Mouse (Mus musculus): Measurements from ENCODE around the gene Zcrb1. TPM values are rescaled to one million over a fixed set of nuclear protein-coding genes. Genes with fewer than 3 reads are reported as not detected.

Gene Zcrb1
- 127 TPM in 2 replicates for polyA plus RNA-seq (2015; fragmentation: Nextera tagmentation; extraction: Ambion mirVana)

DNA sequence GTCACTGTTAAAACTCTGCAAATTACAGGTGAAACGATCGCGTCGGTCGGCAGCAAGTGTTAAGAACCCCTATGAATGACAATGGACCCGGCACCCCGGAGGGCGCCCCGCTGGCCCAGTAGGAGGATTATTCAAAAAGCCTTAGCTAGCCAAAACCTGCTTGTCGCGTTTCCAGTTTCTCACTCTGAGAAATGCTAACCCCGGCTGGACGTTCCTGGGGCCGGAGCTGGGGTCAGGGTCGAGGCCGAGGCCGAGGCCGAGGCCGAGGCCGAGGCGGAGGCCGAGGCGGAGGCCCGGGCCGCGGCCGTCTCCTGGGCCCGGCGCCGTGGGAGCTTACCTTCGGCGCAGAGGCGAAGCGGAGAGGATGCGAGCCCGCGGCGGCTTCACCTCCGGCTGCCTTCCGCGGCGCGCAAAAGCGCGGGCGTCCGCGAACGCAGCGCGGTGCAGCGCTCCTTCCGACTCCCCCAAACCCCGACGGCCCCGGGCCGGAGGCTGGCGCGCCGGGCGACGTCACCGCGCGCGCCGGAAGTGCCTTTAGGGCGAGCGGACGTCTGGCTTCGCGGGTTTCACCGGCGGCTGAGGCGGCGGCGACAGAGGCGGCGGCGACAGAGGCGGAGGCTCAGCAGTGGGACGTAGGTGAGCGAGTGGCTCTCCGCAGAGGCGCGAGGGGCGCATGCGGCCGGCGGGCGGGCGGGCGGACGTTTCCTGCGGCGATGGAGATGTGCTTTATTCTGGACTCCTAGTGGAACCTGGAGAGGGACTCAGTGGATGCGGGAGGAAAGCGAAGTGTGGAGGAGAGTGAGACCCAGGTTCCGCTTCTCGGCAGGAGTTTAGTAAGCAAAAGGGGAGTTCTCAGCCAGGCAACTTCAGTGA, at the start of gene Zcrb1, which contains the start of gene Pphln1:
Zcrb1 (minus strand) TSS at position 509 of the 873 bp plus-strand sequence.
Pphln1 (plus strand) TSS at position 525 of the 873 bp plus-strand sequence.
- peak; percentile 90 for ATAC-seq (ENCODE audit: insufficient number of reproducible peaks, low FRiP score, low TSS enrichment, low read depth)

GRCm38 (mm10) chr15:93443676-93444075, 45.5 kb upstream of the Zcrb1 start:
- Histone ChIP-seq H3K4me2 (replicated peaks) (no peak overlapping the region), H3K4me3 (replicated peaks) (no peak overlapping the region), H3K9me3 (replicated peaks) (no peaks in the 10 kb centered on the region), H3K4me1 (no peaks in the 10 kb centered on the region), H3K9ac (no peak overlapping the region), H3K36me3 (peaks cover 32% of the 10 kb centered on the region), H3K27me3 (no peaks in the 10 kb centered on the region), H3K27ac (replicated peaks) (no peak overlapping the region)
- ATAC-seq (ENCODE audit: insufficient number of reproducible peaks, low FRiP score, low TSS enrichment, low read depth) = no peak
- 84% methylated on average over 6 of the region's 6 CpGs for WGBS

More for the DNA sequence above, at the start of gene Zcrb1, which contains the start of gene Pphln1:
- peak within 1 kb of the TSS; percentile 83 for H3K27ac ChIP-seq (replicated peaks)
- H3K36me3 ChIP-seq = peaks cover 14% of the 10 kb centered on the region
- peaks cover 26% of the 10 kb centered on the region for H3K4me1 ChIP-seq
- H3K9me3 ChIP-seq (replicated peaks) = no peaks in the 10 kb centered on the region
- peak within 1 kb of the TSS; percentile 70 for H3K4me2 ChIP-seq (replicated peaks)
- peak within 1 kb of the TSS; percentile 75 for H3K9ac ChIP-seq
- H3K27me3 ChIP-seq = no peaks in the 10 kb centered on the region
- under 1% methylated on average over 100 of the region's 100 CpGs for WGBS
- H3K4me3 ChIP-seq (replicated peaks) = peak within 1 kb of the TSS; percentile 92

DNA sequence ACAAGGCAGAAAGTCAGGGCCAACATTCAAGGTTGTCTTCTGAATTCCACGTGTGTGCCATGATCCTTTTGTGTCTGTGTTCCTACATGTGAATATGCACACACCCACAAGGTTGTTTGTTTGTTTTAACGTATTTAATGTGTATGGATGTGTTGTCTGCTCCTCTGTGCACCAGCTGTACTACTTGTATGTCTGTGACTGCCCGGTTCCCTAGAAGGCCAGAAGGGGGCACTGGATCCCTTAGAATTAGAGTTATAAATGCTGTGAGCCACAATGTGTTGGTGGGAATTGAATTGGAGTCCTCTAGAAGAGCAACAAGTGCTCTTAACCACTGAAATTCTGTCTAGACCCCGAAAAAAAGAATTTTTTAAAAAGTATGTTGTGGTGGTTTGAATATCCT, 44.1 kb upstream of the Zcrb1 start:
- no peak overlapping the region for H3K4me2 ChIP-seq (replicated peaks)
- H3K4me3 ChIP-seq (replicated peaks) = no peak overlapping the region
- no peak for ATAC-seq (ENCODE audit: insufficient number of reproducible peaks, low FRiP score, low TSS enrichment, low read depth)
- H3K36me3 ChIP-seq = peaks cover 32% of the 10 kb centered on the region
- H3K27me3 ChIP-seq = no peaks in the 10 kb centered on the region
- 94% methylated on average over 4 of the region's 4 CpGs for WGBS
- H3K27ac ChIP-seq (replicated peaks) = no peak overlapping the region
- no peaks in the 10 kb centered on the region for H3K9me3 ChIP-seq (replicated peaks)
- no peaks in the 10 kb centered on the region for H3K4me1 ChIP-seq
- no peak overlapping the region for H3K9ac ChIP-seq

- no peak for ATAC-seq (ENCODE audit: insufficient number of reproducible peaks, low FRiP score, low TSS enrichment, low read depth)
- Histone ChIP-seq H3K9ac (no peak overlapping the region), H3K36me3 (peaks cover 30% of the 10 kb centered on the region), H3K9me3 (replicated peaks) (no peaks in the 10 kb centered on the region), H3K4me3 (replicated peaks) (no peak overlapping the region), H3K4me1 (no peaks in the 10 kb centered on the region), H3K27ac (replicated peaks) (no peak overlapping the region), H3K27me3 (no peaks in the 10 kb centered on the region), H3K4me2 (replicated peaks) (no peak overlapping the region)
- 38% methylated on average over 5 of the region's 5 CpGs for WGBS
Observed at GRCm38 (mm10) chr15:93438663-93439062, 40.5 kb upstream of the Zcrb1 start.

DNA sequence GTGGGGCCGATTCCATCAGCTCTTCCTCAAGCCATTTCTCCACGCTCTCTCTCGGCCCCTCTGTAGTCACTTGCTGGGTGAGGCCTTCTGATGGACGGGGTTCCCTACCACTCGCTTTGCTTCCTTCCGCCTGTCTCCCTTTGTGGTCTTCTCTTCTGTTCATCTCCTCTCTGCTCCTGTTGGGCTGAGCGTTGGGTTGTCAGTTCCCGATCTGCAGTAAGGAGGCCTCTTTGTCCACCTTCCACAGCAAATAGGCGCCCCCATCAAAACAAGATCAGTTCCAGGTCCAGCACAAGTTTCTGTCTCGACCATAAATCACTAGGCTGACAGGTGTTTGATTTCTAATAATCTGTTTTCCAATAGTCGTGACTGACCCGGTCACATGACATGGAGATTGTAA, 37.9 kb upstream of the Zcrb1 start:
- 90% methylated on average over 12 of the region's 12 CpGs for WGBS
- Histone ChIP-seq H3K4me1 (no peaks in the 10 kb centered on the region), H3K27ac (replicated peaks) (no peak overlapping the region), H3K36me3 (peaks cover 14% of the 10 kb centered on the region), H3K9ac (no peak overlapping the region), H3K4me3 (replicated peaks) (no peak overlapping the region), H3K9me3 (replicated peaks) (no peaks in the 10 kb centered on the region), H3K4me2 (replicated peaks) (no peak overlapping the region), H3K27me3 (no peaks in the 10 kb centered on the region)
- ATAC-seq (ENCODE audit: insufficient number of reproducible peaks, low FRiP score, low TSS enrichment, low read depth) = no peak

DNA sequence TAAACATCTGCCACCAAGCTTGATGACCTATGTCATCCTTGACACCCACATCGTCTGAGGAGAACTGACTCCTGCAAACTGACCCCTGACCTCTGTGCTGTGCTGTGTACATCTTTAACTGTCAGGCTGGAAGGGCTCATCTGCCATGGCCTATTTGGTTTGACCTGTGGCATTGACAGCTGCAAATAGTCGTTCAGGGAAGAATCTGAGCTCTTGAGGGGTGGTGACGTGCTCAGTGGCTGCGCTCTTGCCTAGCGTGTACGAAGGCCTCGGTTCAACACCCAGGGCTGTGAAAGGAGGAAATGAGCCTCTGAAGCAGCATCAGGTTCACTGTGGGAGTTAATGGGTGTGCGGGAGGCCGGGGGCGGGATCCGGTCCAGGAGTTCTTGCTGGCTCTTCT, 35.7 kb upstream of the Zcrb1 start:
- no peaks in the 10 kb centered on the region for H3K4me1 ChIP-seq
- peaks cover 6% of the 10 kb centered on the region for H3K36me3 ChIP-seq
- H3K9me3 ChIP-seq (replicated peaks) = no peaks in the 10 kb centered on the region
- no peak overlapping the region for H3K4me2 ChIP-seq (replicated peaks)
- no peak for ATAC-seq (ENCODE audit: insufficient number of reproducible peaks, low FRiP score, low TSS enrichment, low read depth)
- WGBS = 46% methylated on average over 11 of the region's 11 CpGs
- H3K4me3 ChIP-seq (replicated peaks) = no peak overlapping the region
- H3K27ac ChIP-seq (replicated peaks) = no peak overlapping the region; the same call in 1 of the 2 replicates
- H3K9ac ChIP-seq = no peak overlapping the region
- H3K27me3 ChIP-seq = no peaks in the 10 kb centered on the region

GRCm38 (mm10) chr15:93422537-93422936, 24.4 kb upstream of the Zcrb1 start:
- Histone ChIP-seq H3K4me3 (replicated peaks) (no peak overlapping the region), H3K9ac (no peak overlapping the region), H3K4me1 (no peaks in the 10 kb centered on the region), H3K4me2 (replicated peaks) (no peak overlapping the region), H3K36me3 (peaks cover 28% of the 10 kb centered on the region), H3K27me3 (no peaks in the 10 kb centered on the region), H3K27ac (replicated peaks) (no peak overlapping the region), H3K9me3 (replicated peaks) (no peaks in the 10 kb centered on the region)
- ATAC-seq (ENCODE audit: insufficient number of reproducible peaks, low FRiP score, low TSS enrichment, low read depth) = no peak
- 94% methylated on average over 1 of the region's 1 CpGs for WGBS

DNA sequence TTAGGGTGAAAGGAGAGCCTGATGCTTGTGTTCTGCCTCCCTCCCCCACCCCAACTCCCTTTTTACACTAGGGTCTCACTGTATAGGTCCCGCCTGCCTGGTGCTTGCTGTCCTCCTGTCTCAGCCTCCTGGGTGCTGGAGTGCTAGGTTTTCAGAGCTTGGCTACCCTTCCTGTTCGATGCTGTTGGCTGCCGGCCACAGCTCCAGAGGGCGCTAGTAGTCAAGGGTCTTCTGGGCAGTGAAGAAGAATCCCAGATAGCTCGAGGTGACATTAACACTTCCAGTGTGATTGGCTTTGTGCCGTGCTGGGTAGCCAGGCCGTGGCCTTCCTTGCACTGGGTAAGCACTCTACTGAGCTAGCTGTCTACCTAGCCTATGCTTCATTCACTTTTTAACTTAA, 22.5 kb upstream of the Zcrb1 start:
- Histone ChIP-seq H3K27me3 (no peaks in the 10 kb centered on the region), H3K9me3 (replicated peaks) (no peaks in the 10 kb centered on the region), H3K4me1 (no peaks in the 10 kb centered on the region), H3K4me2 (replicated peaks) (no peak overlapping the region), H3K4me3 (replicated peaks) (no peak overlapping the region), H3K9ac (no peak overlapping the region), H3K36me3 (peaks cover 28% of the 10 kb centered on the region), H3K27ac (replicated peaks) (no peak overlapping the region)
- ATAC-seq (ENCODE audit: insufficient number of reproducible peaks, low FRiP score, low TSS enrichment, low read depth) = no peak
- 88% methylated on average over 7 of the region's 7 CpGs for WGBS

DNA sequence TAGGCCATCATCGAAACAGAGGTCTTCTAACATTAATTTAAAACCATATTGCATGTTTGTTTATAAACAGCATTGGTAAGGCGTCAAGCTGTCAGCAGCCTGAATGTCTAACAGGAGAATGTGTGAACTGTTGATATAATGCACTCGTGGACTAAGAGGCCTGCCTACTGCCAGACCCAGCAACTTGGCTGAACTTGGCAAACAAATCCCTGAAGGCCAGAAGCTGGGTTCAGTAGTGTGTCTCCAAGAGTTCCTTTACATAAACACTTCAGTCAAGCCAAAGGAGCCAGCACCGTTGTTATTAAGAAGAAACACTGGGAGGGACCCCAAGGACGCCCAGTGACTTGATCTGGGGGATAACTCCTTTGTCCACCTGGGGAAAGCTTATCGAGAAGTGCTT, 18.2 kb upstream of the Zcrb1 start:
- peaks cover 29% of the 10 kb centered on the region for H3K36me3 ChIP-seq
- 82% methylated on average over 6 of the region's 6 CpGs for WGBS
- ATAC-seq (ENCODE audit: insufficient number of reproducible peaks, low FRiP score, low TSS enrichment, low read depth) = no peak

DNA sequence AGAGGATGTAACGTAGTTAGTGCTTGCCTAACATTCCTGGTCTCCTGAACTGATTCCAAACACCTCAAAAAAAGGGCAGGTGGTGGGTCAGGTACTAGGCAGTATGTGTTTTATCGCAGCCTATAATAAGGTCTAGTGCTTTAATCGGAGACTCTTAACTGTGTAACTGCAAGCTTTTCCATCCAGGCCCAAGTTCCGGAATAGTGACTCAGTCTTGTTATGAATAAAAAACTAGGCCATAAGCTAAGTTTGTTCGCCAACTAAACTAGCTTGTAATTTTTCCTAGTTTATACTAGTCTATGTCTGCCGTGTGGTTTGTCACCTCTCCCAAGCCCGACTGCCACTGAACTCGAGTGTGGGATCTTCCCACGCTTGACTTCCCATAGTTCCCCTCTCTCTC, 16.3 kb upstream of the Zcrb1 start:
- 93% methylated on average over 9 of the region's 9 CpGs for WGBS

More for the DNA sequence above, 18.2 kb upstream of the Zcrb1 start:
- H3K27me3 ChIP-seq = no peaks in the 10 kb centered on the region
- H3K27ac ChIP-seq (replicated peaks) = no peak overlapping the region
- H3K4me3 ChIP-seq (replicated peaks) = no peak overlapping the region
- H3K4me1 ChIP-seq = no peaks in the 10 kb centered on the region
- H3K9me3 ChIP-seq (replicated peaks) = no peaks in the 10 kb centered on the region
- H3K9ac ChIP-seq = no peak overlapping the region
- no peak overlapping the region for H3K4me2 ChIP-seq (replicated peaks)

GRCm38 (mm10) chr15:93412445-93412844, 14.3 kb upstream of the Zcrb1 start:
- WGBS = 96% methylated on average over 3 of the region's 3 CpGs

More for the DNA sequence above, 16.3 kb upstream of the Zcrb1 start:
- Histone ChIP-seq H3K9me3 (replicated peaks) (no peaks in the 10 kb centered on the region), H3K9ac (no peak overlapping the region), H3K4me3 (replicated peaks) (no peak overlapping the region), H3K27me3 (no peaks in the 10 kb centered on the region), H3K4me2 (replicated peaks) (no peak overlapping the region), H3K4me1 (no peaks in the 10 kb centered on the region), H3K36me3 (peaks cover 24% of the 10 kb centered on the region), H3K27ac (replicated peaks) (no peak overlapping the region)
- no peak for ATAC-seq (ENCODE audit: insufficient number of reproducible peaks, low FRiP score, low TSS enrichment, low read depth)

More at GRCm38 (mm10) chr15:93412445-93412844, 14.3 kb upstream of the Zcrb1 start:
- Histone ChIP-seq H3K4me2 (replicated peaks) (no peak overlapping the region), H3K9me3 (replicated peaks) (no peaks in the 10 kb centered on the region), H3K9ac (no peak overlapping the region), H3K4me3 (replicated peaks) (no peak overlapping the region), H3K36me3 (peaks cover 24% of the 10 kb centered on the region), H3K27me3 (no peaks in the 10 kb centered on the region), H3K27ac (replicated peaks) (no peak overlapping the region), H3K4me1 (no peaks in the 10 kb centered on the region)
- no peak for ATAC-seq (ENCODE audit: insufficient number of reproducible peaks, low FRiP score, low TSS enrichment, low read depth)

Data from embryonic facial prominence, embryonic 15.5 days (tissue).